Mouse (Mus musculus) liver, postnatal 0 days (tissue): ENCODE results near the gene Elovl6. TPM values are rescaled to one million over a fixed set of nuclear protein-coding genes. Genes with fewer than 3 reads are reported as not detected.

Source experiments
- ATAC-seq: fragments of 200-750 bp; cut with Nextera tagmentation; 2 replicates; pipeline ENCODE4 v1.8.0; 2017; ENCODE audit warnings: mild to moderate bottlenecking, moderate library complexity
- DNase-seq: peaks from one replicate; pipeline ENCODE4 v3.0.0-alpha.2; 2016
- H3K27ac ChIP-seq: fragments of 300-500 bp; sonication (generic); 2 replicates; pipeline ENCODE4 v1.5.1; 2014; ENCODE audit warnings: antibody characterized with exemption, moderate library complexity, mild to moderate bottlenecking, low read depth
- H3K27me3 ChIP-seq: fragments of 300-500 bp; sonication (generic); 2 replicates; pipeline ENCODE4 v1.6.1; 2014; ENCODE audit warnings: low read length, control low read depth, mixed read lengths; ENCODE audit not compliant: insufficient read depth
- H3K36me3 ChIP-seq: fragments of 300-500 bp; sonication (generic); replicated peaks from 2 replicates; pipeline ENCODE4 v1.6.1; 2014; ENCODE audit warnings: mild to moderate bottlenecking, control low read depth, low read length, moderate library complexity, mixed read lengths; ENCODE audit not compliant: insufficient read depth
- H3K4me1 ChIP-seq: fragments of 300-500 bp; sonication (generic); 2 replicates; pipeline ENCODE4 v1.6.1; 2014; ENCODE audit warnings: antibody characterized with exemption, mild to moderate bottlenecking, control low read depth; ENCODE audit not compliant: insufficient read depth
- H3K4me2 ChIP-seq: fragments of 300-500 bp; sonication (generic); 2 replicates; pipeline ENCODE4 v1.6.1; 2014; ENCODE audit warnings: low read depth, mild to moderate bottlenecking, low read length, moderate library complexity, mixed read lengths
- H3K4me3 ChIP-seq: fragments of 300-500 bp; sonication (generic); 2 replicates; pipeline ENCODE4 v1.5.1; 2014; ENCODE audit warnings: low read depth, low read length
- H3K9ac ChIP-seq: fragments of 300-500 bp; sonication (generic); replicated peaks from 2 replicates; pipeline ENCODE4 v1.6.1; 2014; ENCODE audit warnings: mild to moderate bottlenecking, moderate library complexity
- H3K9me3 ChIP-seq: fragments of 300-500 bp; sonication (generic); 2 replicates; pipeline ENCODE4 v1.6.1; 2016; ENCODE audit warnings: mild to moderate bottlenecking, control low read depth, low read length, mixed read lengths
- CTCF ChIP-seq: sonication (generic); IDR thresholded peaks from 2 replicates; pipeline ENCODE4 v1.5.1; 2016; ENCODE audit warnings: antibody characterized with exemption, low read depth
- EP300 ChIP-seq: IDR thresholded peaks from 2 replicates; pipeline ENCODE4 v1.6.1; 2016; ENCODE audit warnings: antibody characterized with exemption, low read depth, mild to moderate bottlenecking
- WGBS: fragments of 180-500 bp; shearing (Covaris S2); extraction: QIAGEN DNeasy Blood & Tissue Kit; methylation state at CpG from one replicate; pipeline ENCODE4 v1.1.7; 2014; ENCODE audit not compliant: insufficient replicate concordance; 5-methylcytosine and 5-hydroxymethylcytosine counted together
- polyA plus RNA-seq: library from polyadenylated mRNA; unstranded; fragments of >200 nt; fragmentation: Nextera tagmentation; extraction: Ambion mirVana; gene quantifications from 2 replicates; pipeline ENCODE4 v1.2.1, GENCODE M21; 2015

Gene Elovl6
- polyA plus RNA-seq, 1 experiment from 2014 or later = 8.0 TPM

DNA sequence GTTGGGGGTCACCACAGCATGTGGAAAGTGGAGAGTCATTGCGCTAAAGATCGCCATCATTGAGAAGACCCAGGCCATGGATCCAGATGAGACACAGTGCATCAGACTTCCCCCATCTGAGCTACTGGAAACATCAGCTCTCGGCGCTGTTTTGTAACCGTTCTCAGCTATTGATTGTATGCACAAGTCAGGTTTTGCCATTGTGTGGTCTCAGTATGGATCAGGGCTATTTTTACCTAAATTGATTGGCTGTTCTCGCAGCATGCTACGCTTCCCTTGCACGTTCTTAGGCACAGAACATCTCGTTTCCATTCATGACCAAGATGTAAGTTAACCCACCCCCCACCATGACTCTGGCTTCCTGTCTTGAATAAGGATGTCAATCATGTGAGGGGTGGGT is 27.9 kb downstream of the Elovl6 start:
- H3K4me2 ChIP-seq = no peak overlapping the region
- H3K27me3 ChIP-seq = no peaks in the 10 kb centered on the region
- no peak overlapping the region for H3K9ac ChIP-seq
- peak overlapping the region; percentile 87 for H3K27ac ChIP-seq
- peaks cover 21% of the 10 kb centered on the region for H3K4me1 ChIP-seq
- peaks cover 5% of the 10 kb centered on the region; the same call in 1 of the 2 replicates for H3K36me3 ChIP-seq
- H3K4me3 ChIP-seq = no peak overlapping the region
- peak; percentile 82 for ATAC-seq
- WGBS = 65% methylated on average over 9 of the region's 9 CpGs
- H3K9me3 ChIP-seq = no peaks in the 10 kb centered on the region
- no peak for DNase-seq
- no peak for TF ChIP-seq CTCF
- peak; percentile 68; the same call in 1 of the 2 replicates for TF ChIP-seq EP300

DNA sequence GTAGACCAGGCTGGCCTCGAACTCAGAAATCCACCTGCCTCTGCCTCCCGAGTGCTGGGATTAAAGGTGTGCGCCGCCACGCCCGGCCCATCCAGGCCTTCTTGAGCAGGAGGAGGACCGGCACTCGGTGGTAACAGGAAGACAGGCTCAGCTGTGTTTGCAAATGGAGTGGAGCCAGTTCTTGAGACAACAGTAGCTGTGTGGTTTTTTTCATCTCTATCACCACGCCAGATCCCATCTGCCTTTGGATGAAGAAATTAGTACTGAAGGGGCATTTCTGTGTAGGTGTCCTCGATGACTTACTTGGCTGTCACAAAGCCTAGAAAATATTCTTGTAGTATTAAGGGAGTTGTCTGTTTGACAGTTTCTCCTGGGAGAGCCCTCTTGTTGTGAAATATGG is 28.9 kb downstream of the Elovl6 start:
- Histone ChIP-seq H3K27me3 (no peaks in the 10 kb centered on the region), H3K4me3 (no peak overlapping the region), H3K4me1 (peaks cover 26% of the 10 kb centered on the region), H3K9me3 (no peaks in the 10 kb centered on the region), H3K36me3 (peaks cover 5% of the 10 kb centered on the region; the same call in 1 of the 2 replicates), H3K9ac (no peak overlapping the region), H3K4me2 (no peak overlapping the region), H3K27ac (peak overlapping the region; percentile 87)
- DNase-seq (no peak), ATAC-seq (no peak)
- 64% methylated on average over 10 of the region's 10 CpGs for WGBS
- TF ChIP-seq EP300 (no peak), CTCF (no peak)

DNA sequence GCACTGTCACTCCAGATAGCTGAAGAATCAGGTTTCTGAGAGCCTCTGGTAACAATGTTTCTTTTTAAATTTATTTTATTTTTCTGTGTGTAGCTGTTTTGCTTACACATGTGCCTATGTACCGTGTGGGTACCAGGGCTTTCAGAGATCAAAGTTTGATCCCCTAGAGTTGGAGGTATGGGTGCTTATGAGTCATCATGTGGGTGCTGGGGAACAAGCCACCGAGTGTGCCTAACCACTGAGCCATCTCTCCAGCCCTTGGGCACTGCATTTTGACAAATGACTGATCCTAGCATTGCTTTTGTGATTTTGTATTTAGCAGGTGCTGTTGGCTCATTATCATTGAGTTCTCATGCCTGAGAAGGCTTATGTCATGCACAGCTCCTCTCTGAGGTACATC is 29.7 kb downstream of the Elovl6 start:
- Histone ChIP-seq H3K27me3 (no peaks in the 10 kb centered on the region), H3K27ac (peak overlapping the region; percentile 12; the same call in 1 of the 2 replicates), H3K9ac (no peak overlapping the region), H3K4me1 (peaks cover 30% of the 10 kb centered on the region), H3K36me3 (peaks cover 5% of the 10 kb centered on the region; the same call in 1 of the 2 replicates), H3K9me3 (no peaks in the 10 kb centered on the region), H3K4me2 (no peak overlapping the region), H3K4me3 (no peak overlapping the region)
- ATAC-seq = no peak
- DNase-seq = no peak
- WGBS = 67% methylated on average over 2 of the region's 2 CpGs
- TF ChIP-seq CTCF (no peak), EP300 (no peak)

DNA sequence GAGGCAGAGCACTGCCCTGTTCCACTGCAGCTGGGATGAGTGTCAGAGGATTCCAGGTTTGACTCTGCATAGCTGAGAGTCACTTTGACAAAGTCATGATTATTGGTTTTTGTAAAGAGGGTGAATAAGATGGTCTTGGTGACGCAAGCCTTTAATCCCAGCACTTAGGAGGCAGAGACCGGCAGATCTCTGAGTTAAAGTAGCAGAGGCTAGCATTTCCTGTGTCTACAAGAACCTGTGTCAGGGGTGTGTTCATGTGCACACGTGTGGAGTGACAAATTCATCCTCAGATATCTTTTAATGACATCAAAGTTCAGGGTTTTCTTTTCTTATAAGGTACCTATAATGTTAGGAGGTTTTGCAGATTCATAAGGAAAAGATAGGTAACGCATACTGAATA is 30.3 kb downstream of the Elovl6 start:
- H3K27ac ChIP-seq = no peak overlapping the region
- no peaks in the 10 kb centered on the region for H3K27me3 ChIP-seq
- H3K9ac ChIP-seq = no peak overlapping the region
- TF ChIP-seq CTCF = no peak
- DNase-seq (no peak), ATAC-seq (no peak)
- peaks cover 5% of the 10 kb centered on the region; the same call in 1 of the 2 replicates for H3K36me3 ChIP-seq
- H3K4me3 ChIP-seq = no peak overlapping the region
- no peak overlapping the region for H3K4me2 ChIP-seq
- H3K4me1 ChIP-seq = peaks cover 34% of the 10 kb centered on the region
- no peaks in the 10 kb centered on the region for H3K9me3 ChIP-seq
- WGBS = 86% methylated on average over 4 of the region's 4 CpGs

DNA sequence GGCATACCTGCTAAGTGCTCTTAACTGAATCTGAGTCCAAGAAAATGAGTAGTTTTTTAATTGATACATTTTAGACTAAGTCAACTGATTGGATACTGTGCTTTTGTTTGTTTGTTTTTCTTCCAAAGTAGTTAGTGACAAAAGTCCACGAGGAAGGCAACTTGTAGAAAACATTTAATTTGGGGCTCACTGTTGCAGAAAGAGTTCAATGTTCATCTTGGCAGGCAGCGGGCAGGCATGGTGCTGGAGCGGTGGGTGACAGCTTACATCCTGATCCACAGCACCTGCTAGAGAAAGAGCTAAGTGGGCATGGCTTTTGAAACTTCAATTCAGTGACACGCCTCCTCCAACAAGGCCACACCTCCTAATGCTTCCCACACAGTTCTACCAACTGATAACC is 31.7 kb downstream of the Elovl6 start:
- DNase-seq = no peak

DNA sequence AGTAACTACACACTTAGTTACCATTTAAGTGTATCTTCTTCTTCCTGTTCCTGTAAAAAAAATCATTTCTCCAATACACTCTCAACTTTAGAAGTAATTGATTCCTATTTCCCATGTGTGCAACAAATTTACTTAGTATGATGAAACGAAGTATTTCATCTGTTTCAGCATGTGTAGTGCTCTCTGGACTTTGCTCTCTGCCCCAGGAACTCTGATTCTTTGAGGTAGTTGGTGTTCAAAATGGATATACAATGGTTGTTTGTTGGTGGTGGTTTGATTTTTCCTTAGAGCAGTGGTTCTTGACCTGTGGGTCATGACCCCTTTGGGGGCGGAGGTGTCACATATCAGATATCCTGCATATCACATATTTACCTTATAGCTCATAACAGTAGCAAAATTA is 32.7 kb downstream of the Elovl6 start:
- DNase-seq (no peak), ATAC-seq (peak; percentile 66)

More for the DNA sequence above, 31.7 kb downstream of the Elovl6 start:
- TF ChIP-seq EP300 (no peak), CTCF (no peak)
- H3K27ac ChIP-seq = no peak overlapping the region
- H3K4me2 ChIP-seq = no peak overlapping the region
- H3K36me3 ChIP-seq = peaks cover 5% of the 10 kb centered on the region; the same call in 1 of the 2 replicates
- no peak for ATAC-seq
- H3K9me3 ChIP-seq = no peaks in the 10 kb centered on the region
- H3K27me3 ChIP-seq = no peaks in the 10 kb centered on the region
- WGBS = 73% methylated on average over 4 of the region's 4 CpGs
- no peak overlapping the region for H3K9ac ChIP-seq
- peaks cover 26% of the 10 kb centered on the region for H3K4me1 ChIP-seq
- no peak overlapping the region for H3K4me3 ChIP-seq

More for the DNA sequence above, 32.7 kb downstream of the Elovl6 start:
- no peak overlapping the region for H3K9ac ChIP-seq
- no peaks in the 10 kb centered on the region for H3K9me3 ChIP-seq
- peaks cover 20% of the 10 kb centered on the region for H3K4me1 ChIP-seq
- peak overlapping the region; percentile 56 for H3K27ac ChIP-seq
- peaks cover 5% of the 10 kb centered on the region; the same call in 1 of the 2 replicates for H3K36me3 ChIP-seq
- TF ChIP-seq CTCF (no peak), EP300 (peak; percentile 40; the same call in 1 of the 2 replicates)
- no peak overlapping the region for H3K4me3 ChIP-seq
- WGBS = 67% methylated on average over 2 of the region's 2 CpGs
- no peak overlapping the region for H3K4me2 ChIP-seq
- H3K27me3 ChIP-seq = no peaks in the 10 kb centered on the region
